Mouse (Mus musculus) midbrain, embryonic 10.5 days (tissue): ENCODE results near the gene Peli1. TPM values are rescaled to one million over a fixed set of nuclear protein-coding genes. Genes with fewer than 3 reads are reported as not detected.
A peak's percentile ranks its signal among the peaks of the same experiment; 100 is the strongest.

ENCODE experiments used
- DNase-seq: peaks from one replicate; pipeline ENCODE4 v3.0.0-alpha.2; 2017; ENCODE audit warnings: low spot score
- H3K27ac ChIP-seq: fragments of 300-500 bp; sonication (generic); replicated peaks from 2 replicates; pipeline ENCODE4 v1.5.1; 2016; ENCODE audit warnings: mild to moderate bottlenecking
- H3K27me3 ChIP-seq: fragments of 300-500 bp; sonication (generic); 2 replicates; pipeline ENCODE4 v1.6.1; 2016; ENCODE audit warnings: low read depth, mild to moderate bottlenecking; ENCODE audit not compliant: poor library complexity, severe bottlenecking
- H3K36me3 ChIP-seq: fragments of 300-500 bp; sonication (generic); 2 replicates; pipeline ENCODE4 v1.6.1; 2016; ENCODE audit warnings: mild to moderate bottlenecking, moderate library complexity
- H3K4me1 ChIP-seq: fragments of 300-500 bp; sonication (generic); 2 replicates; pipeline ENCODE4 v1.6.1; 2016
- H3K4me3 ChIP-seq: fragments of 300-500 bp; sonication (generic); 2 replicates; pipeline ENCODE4 v1.5.1; 2016; ENCODE audit warnings: mild to moderate bottlenecking, moderate library complexity
- H3K9me3 ChIP-seq: fragments of 300-500 bp; sonication (generic); replicated peaks from 2 replicates; pipeline ENCODE4 v1.6.1; 2016; ENCODE audit warnings: mild to moderate bottlenecking
- WGBS: fragments of 180-500 bp; shearing (Covaris S2); methylation state at CpG from one replicate; pipeline ENCODE4 v1.1.7; 2016; 5-methylcytosine and 5-hydroxymethylcytosine counted together
- polyA plus RNA-seq: library from polyadenylated mRNA; unstranded; fragments of >200 nt; fragmentation: Nextera tagmentation; extraction: Ambion mirVana; gene quantifications from 2 replicates; pipeline ENCODE4 v1.2.1, GENCODE M21; 2016

The Peli1 gene
- polyA plus RNA-seq, 1 experiment from 2014 or later = 62.0 TPM

GRCm38 (mm10) chr11:21062071-21062470, 29.0 kb upstream of the Peli1 start:
- no peak for DNase-seq
- Histone ChIP-seq H3K4me1 (peaks cover 5% of the 10 kb centered on the region; the same call in 1 of the 2 replicates), H3K4me3 (no peak overlapping the region), H3K36me3 (no peaks in the 10 kb centered on the region), H3K27me3 (no peaks in the 10 kb centered on the region), H3K27ac (no peak overlapping the region), H3K9me3 (no peaks in the 10 kb centered on the region)
- 94% methylated on average over 2 of the region's 2 CpGs for WGBS

GRCm38 (mm10) chr11:21063271-21063670, 27.8 kb upstream of the Peli1 start:
- no peak for DNase-seq
- Histone ChIP-seq H3K4me1 (peaks cover 5% of the 10 kb centered on the region; the same call in 1 of the 2 replicates), H3K4me3 (no peak overlapping the region), H3K36me3 (no peaks in the 10 kb centered on the region), H3K27ac (no peak overlapping the region), H3K9me3 (no peaks in the 10 kb centered on the region), H3K27me3 (no peaks in the 10 kb centered on the region)
- 88% methylated on average over 3 of the region's 3 CpGs for WGBS

GRCm38 (mm10) chr11:21079400-21079799, 11.7 kb upstream of the Peli1 start:
- WGBS = 69% methylated on average over 2 of the region's 2 CpGs
- Histone ChIP-seq H3K4me3 (no peak overlapping the region), H3K27me3 (no peaks in the 10 kb centered on the region), H3K36me3 (no peaks in the 10 kb centered on the region), H3K4me1 (peaks cover 8% of the 10 kb centered on the region; the same call in 1 of the 2 replicates), H3K27ac (no peak overlapping the region), H3K9me3 (no peaks in the 10 kb centered on the region)
- no peak for DNase-seq

- Histone ChIP-seq H3K9me3 (no peaks in the 10 kb centered on the region), H3K27ac (no peak overlapping the region), H3K27me3 (no peaks in the 10 kb centered on the region), H3K4me1 (peaks cover 8% of the 10 kb centered on the region; the same call in 1 of the 2 replicates), H3K4me3 (no peak overlapping the region), H3K36me3 (no peaks in the 10 kb centered on the region)
- 54% methylated on average over 3 of the region's 3 CpGs for WGBS
- no peak for DNase-seq
Observed at GRCm38 (mm10) chr11:21079851-21080362, 11.2 kb upstream of the Peli1 start.

GRCm38 (mm10) chr11:21081169-21081568, 9.9 kb upstream of the Peli1 start:
- no peak for DNase-seq
- Histone ChIP-seq H3K9me3 (no peaks in the 10 kb centered on the region), H3K36me3 (no peaks in the 10 kb centered on the region), H3K27me3 (no peaks in the 10 kb centered on the region), H3K4me3 (no peak overlapping the region), H3K4me1 (peaks cover 8% of the 10 kb centered on the region; the same call in 1 of the 2 replicates), H3K27ac (no peak overlapping the region)
- WGBS = 96% methylated on average over 3 of the region's 3 CpGs

- peaks cover 8% of the 10 kb centered on the region; the same call in 1 of the 2 replicates for H3K4me1 ChIP-seq
- no peak overlapping the region for H3K4me3 ChIP-seq
- WGBS = 53% methylated on average over 2 of the region's 2 CpGs
- no peak overlapping the region for H3K27ac ChIP-seq
- no peak for DNase-seq
- H3K9me3 ChIP-seq = no peaks in the 10 kb centered on the region
- no peaks in the 10 kb centered on the region for H3K27me3 ChIP-seq
- H3K36me3 ChIP-seq = no peaks in the 10 kb centered on the region
Observed at GRCm38 (mm10) chr11:21082711-21083110, 8.4 kb upstream of the Peli1 start.

GRCm38 (mm10) chr11:21088356-21088755, 2.7 kb upstream of the Peli1 start:
- no peak for DNase-seq
- Histone ChIP-seq H3K9me3 (no peaks in the 10 kb centered on the region), H3K36me3 (no peaks in the 10 kb centered on the region), H3K4me1 (peaks cover 11% of the 10 kb centered on the region), H3K27ac (no peak overlapping the region), H3K27me3 (no peaks in the 10 kb centered on the region), H3K4me3 (no peak overlapping the region)
- WGBS = 59% methylated on average over 2 of the region's 2 CpGs

GRCm38 (mm10) chr11:21089571-21089970, 1.5 kb upstream of the Peli1 start:
- Histone ChIP-seq H3K9me3 (no peaks in the 10 kb centered on the region), H3K36me3 (peaks cover 4% of the 10 kb centered on the region), H3K27me3 (no peaks in the 10 kb centered on the region), H3K27ac (no peak overlapping the region), H3K4me3 (no peak overlapping the region), H3K4me1 (peaks cover 22% of the 10 kb centered on the region)
- WGBS = 78% methylated on average over 4 of the region's 4 CpGs
- no peak for DNase-seq

GRCm38 (mm10) chr11:21091428-21092405, 626 bp downstream of the Peli1 start:
- H3K4me1 ChIP-seq = peaks cover 22% of the 10 kb centered on the region
- 3% methylated on average over 99 of the region's 99 CpGs for WGBS
- peak overlapping the region; percentile 90 for H3K4me3 ChIP-seq
- H3K27me3 ChIP-seq = no peaks in the 10 kb centered on the region
- peak overlapping the region; percentile 100 for H3K27ac ChIP-seq
- H3K9me3 ChIP-seq = peaks cover 7% of the 10 kb centered on the region; the same call in 1 of the 2 replicates
- peak; percentile 71 for DNase-seq
- H3K36me3 ChIP-seq = peaks cover 16% of the 10 kb centered on the region

- Histone ChIP-seq H3K4me3 (peak overlapping the region; percentile 90), H3K27me3 (no peaks in the 10 kb centered on the region), H3K36me3 (peaks cover 24% of the 10 kb centered on the region), H3K4me1 (peaks cover 22% of the 10 kb centered on the region), H3K27ac (peak overlapping the region; percentile 100), H3K9me3 (peaks cover 10% of the 10 kb centered on the region; the same call in 1 of the 2 replicates)
- DNase-seq = no peak
- 13% methylated on average over 7 of the region's 7 CpGs for WGBS
Observed at GRCm38 (mm10) chr11:21092621-21093020, 1.5 kb downstream of the Peli1 start.

- Histone ChIP-seq H3K4me3 (peak overlapping the region; percentile 90), H3K9me3 (peaks cover 10% of the 10 kb centered on the region; the same call in 1 of the 2 replicates), H3K36me3 (peaks cover 30% of the 10 kb centered on the region), H3K27me3 (no peaks in the 10 kb centered on the region), H3K4me1 (peaks cover 22% of the 10 kb centered on the region), H3K27ac (no peak overlapping the region)
- WGBS = 53% methylated on average over 3 of the region's 3 CpGs
- DNase-seq = no peak
Observed at GRCm38 (mm10) chr11:21093081-21093815, 2.2 kb downstream of the Peli1 start.

- H3K4me1 ChIP-seq = peaks cover 16% of the 10 kb centered on the region
- WGBS = 92% methylated on average over 2 of the region's 2 CpGs
- peaks cover 10% of the 10 kb centered on the region; the same call in 1 of the 2 replicates for H3K9me3 ChIP-seq
- H3K4me3 ChIP-seq = no peak overlapping the region
- peaks cover 41% of the 10 kb centered on the region for H3K36me3 ChIP-seq
- H3K27ac ChIP-seq = no peak overlapping the region
- DNase-seq = no peak
- H3K27me3 ChIP-seq = no peaks in the 10 kb centered on the region
Observed at GRCm38 (mm10) chr11:21096590-21096989, 5.5 kb downstream of the Peli1 start.
